Mouse (Mus musculus) embryonic facial prominence, embryonic 11.5 days (tissue): Measurements from ENCODE around the gene Ccdc116. TPM values are rescaled to one million over a fixed set of nuclear protein-coding genes. Genes with fewer than 3 reads are reported as not detected.

Experiments used
- ATAC-seq: fragments of 200-750 bp; cut with Nextera tagmentation; replicated peaks from 2 replicates; pipeline ENCODE4 v1.8.0; 2017; ENCODE audit warnings: low read depth; ENCODE audit not compliant: insufficient number of reproducible peaks, low FRiP score, low TSS enrichment
- DNase-seq: peaks from one replicate; pipeline ENCODE4 v3.0.0-alpha.2; 2015; ENCODE audit warnings: low spot score
- H3K27ac ChIP-seq: fragments of 300-500 bp; sonication (generic); replicated peaks from 2 replicates; pipeline ENCODE4 v1.5.1; 2014; ENCODE audit warnings: mild to moderate bottlenecking, low read depth, low read length, control low read depth
- H3K27me3 ChIP-seq: fragments of 300-500 bp; sonication (generic); 2 replicates; pipeline ENCODE4 v1.6.1; 2014; ENCODE audit warnings: mild to moderate bottlenecking, low read length, moderate library complexity, mixed read lengths; ENCODE audit not compliant: control insufficient read depth, insufficient read depth
- H3K36me3 ChIP-seq: fragments of 300-500 bp; sonication (generic); replicated peaks from 2 replicates; pipeline ENCODE4 v1.6.1; 2014; ENCODE audit warnings: low read depth, mild to moderate bottlenecking, low read length, moderate library complexity, mixed read lengths; ENCODE audit not compliant: control insufficient read depth, insufficient read depth
- H3K4me1 ChIP-seq: fragments of 300-500 bp; sonication (generic); 2 replicates; pipeline ENCODE4 v1.6.1; 2014; ENCODE audit warnings: low read length, mixed read lengths; ENCODE audit not compliant: control insufficient read depth, insufficient read depth
- H3K4me2 ChIP-seq: fragments of 300-500 bp; sonication (generic); 2 replicates; pipeline ENCODE4 v1.6.1; 2014; ENCODE audit warnings: low read depth, mild to moderate bottlenecking, control low read depth, low read length, moderate library complexity
- H3K4me3 ChIP-seq: fragments of 300-500 bp; sonication (generic); 2 replicates; pipeline ENCODE4 v1.5.1; 2014; ENCODE audit warnings: low read depth, low read length, control low read depth
- H3K9ac ChIP-seq: fragments of 300-500 bp; sonication (generic); replicated peaks from 2 replicates; pipeline ENCODE4 v1.6.1; 2014; ENCODE audit warnings: mild to moderate bottlenecking, control low read depth, low read length
- H3K9me3 ChIP-seq: fragments of 300-500 bp; sonication (generic); replicated peaks from 2 replicates; pipeline ENCODE4 v1.6.1; 2016; ENCODE audit warnings: mild to moderate bottlenecking, low read length, inconsistent platforms, mixed read lengths; ENCODE audit not compliant: control insufficient read depth
- WGBS: fragments of 180-500 bp; shearing (Covaris S2); extraction: QIAGEN DNeasy Blood & Tissue Kit; methylation state at CpG from one replicate; pipeline ENCODE4 v1.1.7; 2014; 5-methylcytosine and 5-hydroxymethylcytosine counted together
- polyA plus RNA-seq: library from polyadenylated mRNA; unstranded; fragments of >200 nt; fragmentation: Nextera tagmentation; extraction: Ambion mirVana; gene quantifications from 2 replicates; pipeline ENCODE4 v1.2.1, GENCODE M21; 2014

The Ccdc116 gene
- polyA plus RNA-seq, 1 experiment from 2014 or later = 0.49 TPM

GRCm38 (mm10) chr16:17124871-17125520 is 22.0 kb downstream of the Ccdc116 start, which contains the start of gene 2610318N02Rik:
Gene 2610318N02Rik, minus strand, starts transcription at chr16:17125167.
- DNase-seq = peak; percentile 95
- peak; percentile 94 for ATAC-seq
- no peaks in the 10 kb centered on the region for H3K9me3 ChIP-seq
- peaks cover 2% of the 10 kb centered on the region; the same call in 1 of the 2 replicates for H3K4me1 ChIP-seq
- peak within 1 kb of the TSS; percentile 84 for H3K4me2 ChIP-seq
- peaks cover 7% of the 10 kb centered on the region for H3K36me3 ChIP-seq
- WGBS = under 1% methylated on average over 25 of the region's 25 CpGs
- H3K4me3 ChIP-seq = peak within 1 kb of the TSS; percentile 69
- H3K27me3 ChIP-seq = no peaks in the 10 kb centered on the region
- peak within 1 kb of the TSS; percentile 66 for H3K27ac ChIP-seq
- peak within 1 kb of the TSS; percentile 61 for H3K9ac ChIP-seq

GRCm38 (mm10) chr16:17124119-17124870 is 22.7 kb downstream of the Ccdc116 start:
- Histone ChIP-seq H3K9me3 (no peaks in the 10 kb centered on the region), H3K4me1 (peaks cover 2% of the 10 kb centered on the region; the same call in 1 of the 2 replicates), H3K36me3 (peaks cover 10% of the 10 kb centered on the region), H3K9ac (peak overlapping the region; percentile 61), H3K27ac (peak overlapping the region; percentile 66), H3K27me3 (no peaks in the 10 kb centered on the region), H3K4me3 (peak overlapping the region; percentile 69), H3K4me2 (peak overlapping the region; percentile 84)
- under 1% methylated on average over 22 of the region's 22 CpGs for WGBS
- ATAC-seq (peak; percentile 44), DNase-seq (peak; percentile 81)

GRCm38 (mm10) chr16:17121569-17121968 is 25.5 kb downstream of the Ccdc116 start:
- Histone ChIP-seq H3K4me2 (no peak overlapping the region), H3K36me3 (peaks cover 13% of the 10 kb centered on the region), H3K4me3 (no peak overlapping the region), H3K27ac (no peak overlapping the region), H3K9ac (no peak overlapping the region), H3K27me3 (no peaks in the 10 kb centered on the region), H3K9me3 (no peaks in the 10 kb centered on the region), H3K4me1 (peaks cover 2% of the 10 kb centered on the region; the same call in 1 of the 2 replicates)
- WGBS = 63% methylated on average over 14 of the region's 14 CpGs
- ATAC-seq = no peak
- no peak for DNase-seq

GRCm38 (mm10) chr16:17117309-17117799 is 29.7 kb downstream of the Ccdc116 start:
- 84% methylated on average over 5 of the region's 5 CpGs for WGBS
- Histone ChIP-seq H3K4me2 (no peak overlapping the region), H3K36me3 (peaks cover 11% of the 10 kb centered on the region), H3K4me3 (no peak overlapping the region), H3K27ac (no peak overlapping the region), H3K9ac (no peak overlapping the region), H3K27me3 (no peaks in the 10 kb centered on the region), H3K4me1 (no peaks in the 10 kb centered on the region), H3K9me3 (no peaks in the 10 kb centered on the region)
- ATAC-seq (no peak), DNase-seq (no peak)

DNA sequence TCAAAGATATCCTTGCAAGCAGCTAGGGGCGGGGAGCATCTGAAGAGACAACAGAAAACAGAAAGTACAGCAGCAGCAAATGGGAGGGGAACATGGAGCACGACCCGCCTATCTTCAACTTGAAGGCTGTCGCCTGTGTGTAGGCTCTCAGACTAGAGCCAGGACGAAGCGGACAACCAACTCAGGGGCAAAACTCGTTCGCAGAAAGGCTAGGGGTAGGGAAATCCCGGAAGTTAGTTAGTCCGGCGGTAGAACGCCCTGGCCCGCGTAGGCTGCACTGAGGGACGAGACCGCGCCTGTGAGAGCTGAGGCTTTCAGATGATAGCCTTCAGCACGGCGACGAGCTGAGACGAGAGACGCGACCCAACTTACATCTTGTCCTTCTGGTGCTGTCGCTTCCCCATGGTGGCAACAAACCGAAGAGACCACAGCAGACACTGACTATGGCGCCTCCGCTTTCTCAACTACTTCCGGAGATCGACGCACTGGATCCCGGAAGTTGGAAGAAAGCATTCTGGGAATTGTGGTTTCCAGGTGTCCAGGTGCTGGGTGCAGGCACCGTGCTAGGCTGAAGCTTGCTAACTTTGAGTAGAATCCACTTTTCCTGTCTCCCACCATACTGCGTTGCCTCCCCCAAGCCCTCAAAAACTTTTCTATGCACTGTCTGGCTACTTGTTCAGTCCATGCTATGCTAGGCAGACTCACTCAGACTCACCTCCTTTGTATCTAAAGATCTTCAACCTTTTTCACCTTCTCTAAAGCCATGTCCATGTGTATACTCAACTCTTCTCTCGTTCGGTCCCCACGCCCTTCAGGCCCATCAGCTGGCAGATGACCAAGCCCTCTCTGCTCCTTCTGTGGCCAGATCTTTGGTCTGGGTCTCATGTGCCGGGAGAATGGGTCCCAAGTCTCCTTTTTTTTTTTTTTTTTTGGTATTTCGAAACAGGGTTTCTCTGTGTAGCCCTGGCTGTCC is 36.0 kb downstream of the Ccdc116 start, which contains the start of gene Ppil2:
Gene Ppil2, minus strand, starts transcription at position 487 of the 973 bp plus-strand sequence.
- H3K4me2 ChIP-seq = peak within 1 kb of the TSS; percentile 34
- H3K4me3 ChIP-seq = peak within 1 kb of the TSS; percentile 75
- 10% methylated on average over 38 of the region's 38 CpGs for WGBS
- no peaks in the 10 kb centered on the region for H3K9me3 ChIP-seq
- ATAC-seq (peak; percentile 88), DNase-seq (peak; percentile 92)
- no peaks in the 10 kb centered on the region for H3K27me3 ChIP-seq
- no peak within 1 kb of the TSS for H3K27ac ChIP-seq
- peak within 1 kb of the TSS; percentile 30 for H3K9ac ChIP-seq
- H3K36me3 ChIP-seq = no peaks in the 10 kb centered on the region; the same call in 1 of the 2 replicates
- H3K4me1 ChIP-seq = no peaks in the 10 kb centered on the region

DNA sequence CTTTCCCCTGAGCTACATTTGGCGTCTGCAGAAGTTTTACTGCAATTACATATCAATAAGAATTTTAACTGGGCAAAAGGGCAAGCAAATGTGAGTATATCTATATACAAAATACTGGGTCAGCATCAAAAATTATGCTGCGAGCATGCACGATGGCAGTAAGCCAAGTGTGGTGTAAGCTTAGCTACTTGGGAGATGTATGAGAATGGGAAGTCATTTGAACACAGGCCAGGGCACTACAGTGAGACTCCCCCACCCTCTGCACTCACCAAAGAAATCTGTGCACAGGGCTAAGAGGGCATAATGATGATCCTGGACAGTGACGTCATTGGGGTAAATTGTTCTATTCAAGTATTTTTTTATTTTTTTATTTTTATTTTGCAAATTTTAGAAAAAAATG is 42.4 kb downstream of the Ccdc116 start:
- 94% methylated on average over 4 of the region's 4 CpGs for WGBS
- H3K4me1 ChIP-seq = no peaks in the 10 kb centered on the region
- H3K27ac ChIP-seq = no peak overlapping the region
- peaks cover 6% of the 10 kb centered on the region; the same call in 1 of the 2 replicates for H3K36me3 ChIP-seq
- H3K27me3 ChIP-seq = no peaks in the 10 kb centered on the region
- ATAC-seq (no peak), DNase-seq (no peak)
- no peak overlapping the region for H3K4me2 ChIP-seq
- no peak overlapping the region for H3K4me3 ChIP-seq
- H3K9me3 ChIP-seq = no peaks in the 10 kb centered on the region
- no peak overlapping the region for H3K9ac ChIP-seq

GRCm38 (mm10) chr16:17102630-17103220 is 44.3 kb downstream of the Ccdc116 start:
- WGBS = 86% methylated on average over 7 of the region's 7 CpGs
- Histone ChIP-seq H3K9me3 (no peaks in the 10 kb centered on the region), H3K27ac (no peak overlapping the region), H3K36me3 (peaks cover 7% of the 10 kb centered on the region), H3K9ac (no peak overlapping the region), H3K4me2 (no peak overlapping the region), H3K4me3 (no peak overlapping the region), H3K4me1 (no peaks in the 10 kb centered on the region), H3K27me3 (no peaks in the 10 kb centered on the region)
- DNase-seq (no peak), ATAC-seq (no peak)
